Mouse (Mus musculus): ENCODE measurements at regions not wholly inside any gene's neighbourhood (a gene's known extent, or its start where the extent isn't known, plus 50 kb on each side); places are given as distances from the start of the nearest gene placed in this dataset.

DNA sequence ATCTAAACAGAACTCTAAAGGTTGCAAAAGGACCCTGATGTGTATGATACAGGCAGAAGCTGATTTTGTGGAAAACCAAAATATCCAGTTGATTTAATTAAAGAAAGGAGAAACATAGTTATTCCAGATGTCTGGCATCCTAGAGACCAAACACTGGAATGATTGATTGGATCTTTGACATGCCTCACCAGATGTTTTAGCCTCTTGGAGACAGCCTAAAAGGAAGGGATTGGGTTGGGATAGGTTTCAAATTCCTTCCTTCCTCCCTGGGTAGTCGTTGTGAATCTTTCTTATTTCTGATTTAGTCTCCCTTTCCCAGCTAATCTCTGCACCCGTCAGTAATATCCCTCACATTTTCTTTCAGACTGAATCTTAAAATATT, 190.9 kb upstream of the Gm9747 start:
- no peak for DNase-seq (ENCODE audit: low spot score in 2 of 2)

DNA sequence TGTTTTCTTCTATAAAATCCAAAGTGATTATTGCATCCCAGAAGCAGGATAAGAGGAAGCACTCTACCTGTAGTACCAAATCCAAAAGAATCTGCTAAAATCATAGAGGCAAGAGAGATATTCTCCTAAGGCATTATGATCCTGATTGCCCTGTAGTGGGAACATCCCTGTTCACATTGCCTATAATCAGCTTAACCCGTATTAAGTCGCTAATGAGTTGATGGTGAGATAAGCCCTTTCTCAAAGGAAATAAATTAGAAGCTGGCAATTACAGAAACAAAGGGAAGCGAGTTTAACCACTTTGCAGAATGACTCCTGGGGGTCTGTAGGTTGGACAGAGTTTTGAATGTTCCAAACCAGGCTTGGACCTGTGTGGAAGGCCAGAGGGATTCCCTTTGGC, 190.4 kb upstream of the Gm9747 start:
- no peak for DNase-seq (ENCODE audit: low spot score in 2 of 2)

DNA sequence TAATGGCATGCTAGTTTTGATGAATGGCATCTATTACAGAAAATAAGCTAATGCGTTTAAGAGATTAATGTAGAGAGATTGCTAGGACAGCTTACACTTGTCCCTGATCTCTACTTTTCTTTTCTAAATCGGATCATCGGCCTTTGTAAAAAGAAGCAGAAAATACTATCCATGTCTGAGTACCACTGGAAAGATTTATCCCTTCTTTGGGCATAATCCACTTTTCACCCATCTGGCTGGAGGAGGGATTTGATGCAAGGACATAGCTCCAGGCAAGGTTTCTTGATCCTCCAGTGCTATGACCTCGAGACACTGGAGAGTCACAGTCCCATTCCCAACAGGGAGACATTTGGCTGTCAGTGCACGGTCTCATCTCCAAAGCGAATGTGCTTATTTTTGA, 166.6 kb upstream of the Gm9747 start:
- no peak for DNase-seq (ENCODE audit: low spot score in 2 of 2)

DNA sequence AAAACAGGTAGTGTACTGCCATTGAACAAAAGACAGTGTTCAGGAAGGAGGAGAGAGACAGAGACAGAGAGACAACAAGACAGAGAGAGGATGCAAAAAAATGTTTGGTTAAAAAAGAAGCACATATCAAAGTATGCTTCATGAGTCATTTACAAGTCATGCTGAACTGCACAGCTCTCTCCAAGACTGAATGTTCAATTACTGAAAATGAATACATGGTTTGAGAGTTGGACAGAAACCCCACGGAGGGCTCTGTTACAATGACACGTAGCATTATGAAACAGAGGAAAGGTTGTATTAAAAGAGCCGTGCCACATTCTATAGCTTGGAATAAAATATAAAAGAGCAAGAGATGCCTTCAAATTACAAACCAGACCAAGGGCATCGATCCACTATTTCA, 164.3 kb upstream of the Gm9747 start:
- DNase-seq (ENCODE audit: low spot score in 2 of 2), result no peak

DNA sequence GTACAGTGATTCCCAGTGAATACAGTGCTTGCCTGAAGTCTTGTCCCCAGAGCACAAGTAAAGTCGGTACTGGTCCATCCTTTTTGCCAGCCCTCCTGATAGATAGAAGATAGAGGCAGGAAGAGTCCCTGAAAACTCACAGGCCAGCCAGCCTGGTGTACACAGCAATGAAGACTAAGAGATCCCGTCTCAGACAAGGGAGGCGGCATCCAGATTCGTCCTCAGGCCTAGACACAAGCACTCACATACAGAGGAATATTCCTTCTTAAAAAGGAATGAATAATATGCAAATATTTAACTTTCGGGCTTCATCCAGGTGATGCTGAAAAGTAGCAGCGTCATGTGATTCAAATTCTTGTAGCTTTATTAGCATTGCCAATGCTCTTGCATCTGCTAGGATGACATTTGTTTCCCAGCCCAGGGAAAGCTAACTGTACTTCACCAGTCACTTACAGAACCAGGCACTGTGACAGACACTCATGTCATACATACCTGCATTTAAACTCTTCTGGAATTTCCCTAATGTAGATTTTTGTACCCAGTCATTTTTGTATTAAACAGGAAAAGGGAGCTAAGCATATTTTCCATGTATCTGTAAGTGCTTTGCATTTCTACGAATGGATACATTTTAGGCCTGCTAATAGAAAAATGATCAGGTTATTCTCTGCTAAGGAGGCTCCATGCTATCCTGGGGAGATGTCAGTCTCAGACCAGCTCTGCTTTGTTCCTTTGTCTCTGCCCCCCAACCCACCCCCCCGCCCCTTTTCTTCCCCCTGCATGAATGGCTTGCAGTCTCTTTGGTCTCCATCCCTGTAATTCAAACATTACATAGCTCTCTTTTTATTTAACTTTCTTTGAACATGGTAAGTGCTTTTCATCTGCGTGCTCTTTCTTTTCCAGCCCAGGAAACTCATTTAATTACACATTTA, 162.5 kb upstream of the Gm9747 start:
- DNase-seq (ENCODE audit: low spot score in 2 of 2), result no peak

DNA sequence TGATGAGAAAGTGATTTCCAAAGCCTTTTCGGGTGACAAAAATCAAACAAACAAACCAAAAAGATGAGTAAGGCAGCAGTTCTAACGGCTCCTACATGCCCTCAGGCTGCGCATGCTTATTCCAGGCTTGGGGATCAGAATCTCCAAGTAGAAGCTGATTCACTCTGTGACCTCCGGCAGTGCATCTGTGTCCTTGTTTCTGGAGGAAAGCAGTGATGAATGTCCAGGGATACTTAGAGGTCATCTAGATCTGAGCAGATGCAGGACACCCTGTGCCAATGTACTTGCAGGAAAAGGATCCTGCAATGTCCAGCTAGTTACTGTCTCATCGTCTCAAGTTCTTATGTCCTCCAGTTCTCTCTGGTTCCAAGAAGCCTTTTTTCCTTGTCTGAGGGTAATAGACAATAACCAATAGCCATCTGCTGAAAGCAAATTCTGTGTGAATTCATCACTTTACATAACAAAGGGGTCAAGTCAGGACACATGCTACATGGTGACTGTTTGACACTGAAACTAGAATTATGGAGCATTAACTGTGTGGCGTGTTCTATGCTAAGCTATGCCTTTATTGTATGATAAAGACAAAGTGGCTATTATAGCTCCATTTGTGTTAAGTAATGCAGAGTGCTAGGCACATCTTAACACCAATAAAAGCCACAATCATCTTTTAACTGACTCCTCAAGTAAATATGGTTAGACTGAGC, 143.6 kb upstream of the Gm9747 start:
- no peak for DNase-seq (ENCODE audit: low spot score in 2 of 2)

DNA sequence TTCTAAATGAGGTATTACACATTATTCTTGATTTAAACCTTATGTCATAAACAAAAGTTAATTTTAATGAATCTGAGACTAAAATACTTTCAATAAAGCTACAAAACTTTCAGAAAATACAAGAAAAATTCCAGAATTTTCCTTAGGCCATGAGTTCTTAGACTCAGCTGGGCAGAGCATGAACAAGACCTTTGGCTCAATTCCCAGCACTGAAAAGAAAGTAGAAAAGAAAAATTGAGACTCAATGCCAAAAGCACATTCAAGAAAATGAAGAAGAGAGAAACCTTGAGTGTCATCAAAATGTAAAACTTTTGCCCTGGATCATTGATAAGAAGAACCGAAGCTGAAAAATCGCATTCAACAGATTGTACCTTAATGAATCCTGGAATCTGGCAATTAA, 137.8 kb upstream of the Gm9747 start:
- DNase-seq (ENCODE audit: low spot score in 2 of 2), result no peak

DNA sequence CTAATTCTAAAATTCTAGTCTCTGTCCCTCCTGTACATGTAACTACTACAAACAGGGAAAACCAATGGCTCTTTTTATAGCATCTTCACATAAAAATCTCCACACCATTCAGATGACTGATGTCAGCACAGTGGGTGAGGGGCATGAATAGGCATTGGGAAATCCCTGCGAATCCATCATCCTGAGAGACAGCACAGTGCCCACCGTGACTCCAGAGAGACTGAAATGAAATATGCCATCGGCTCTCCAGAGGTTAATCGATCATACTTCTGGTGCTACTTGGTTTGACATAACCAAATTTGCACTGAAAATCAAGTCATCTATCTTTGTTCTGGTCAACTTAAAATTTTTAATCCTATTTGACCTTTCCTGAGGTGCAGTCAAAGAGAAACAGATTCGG, 126.2 kb upstream of the Gm9747 start:
- no peak for DNase-seq (ENCODE audit: low spot score in 2 of 2)

DNA sequence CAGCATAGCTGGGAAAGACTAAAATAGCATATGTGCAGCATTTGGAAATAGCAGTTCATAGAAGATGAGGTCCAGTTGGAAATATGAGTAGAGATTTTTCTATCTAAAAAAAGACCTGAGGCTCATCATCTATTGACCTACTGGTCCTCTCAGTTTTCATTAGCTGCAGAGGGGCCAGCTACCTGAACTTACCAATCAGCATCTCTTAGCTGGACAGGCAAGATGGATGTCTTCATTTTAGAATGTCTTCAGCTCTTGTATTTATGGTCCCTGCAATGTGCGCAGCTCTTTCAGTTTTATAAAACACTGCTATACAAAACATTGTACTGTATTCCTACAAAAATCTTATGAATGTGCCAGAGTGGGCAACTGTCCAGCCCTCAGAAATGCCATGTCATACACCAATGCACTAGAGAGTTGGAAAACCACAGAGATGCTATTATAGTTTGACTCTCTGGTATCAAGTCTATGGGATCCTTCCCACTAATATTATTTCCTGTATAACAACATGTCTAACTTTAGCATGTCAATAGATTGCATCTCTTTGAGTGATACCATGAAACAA, 122.8 kb upstream of the Gm9747 start:
- no peak for DNase-seq (ENCODE audit: low spot score in 2 of 2)

DNA sequence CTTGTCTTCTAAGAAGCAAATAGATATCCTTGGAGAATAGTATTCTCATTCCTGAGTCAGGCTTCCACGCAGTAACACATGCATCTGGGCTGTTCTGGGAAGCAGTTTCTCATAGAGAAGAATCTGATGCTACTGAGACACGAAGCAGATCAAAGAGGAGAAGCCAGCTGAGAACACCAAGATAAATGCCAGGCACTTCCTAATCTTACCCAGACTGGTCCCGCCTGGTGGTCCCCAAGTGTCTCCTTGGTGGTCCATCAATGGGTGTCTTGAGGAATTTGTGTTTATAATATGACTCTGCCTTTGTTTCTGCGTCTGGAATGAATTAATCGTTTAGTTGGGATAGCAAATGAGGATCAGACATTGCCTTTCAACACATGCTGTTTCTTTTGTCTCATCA, 120.5 kb upstream of the Gm9747 start:
- DNase-seq (ENCODE audit: low spot score in 2 of 2), result no peak

DNA sequence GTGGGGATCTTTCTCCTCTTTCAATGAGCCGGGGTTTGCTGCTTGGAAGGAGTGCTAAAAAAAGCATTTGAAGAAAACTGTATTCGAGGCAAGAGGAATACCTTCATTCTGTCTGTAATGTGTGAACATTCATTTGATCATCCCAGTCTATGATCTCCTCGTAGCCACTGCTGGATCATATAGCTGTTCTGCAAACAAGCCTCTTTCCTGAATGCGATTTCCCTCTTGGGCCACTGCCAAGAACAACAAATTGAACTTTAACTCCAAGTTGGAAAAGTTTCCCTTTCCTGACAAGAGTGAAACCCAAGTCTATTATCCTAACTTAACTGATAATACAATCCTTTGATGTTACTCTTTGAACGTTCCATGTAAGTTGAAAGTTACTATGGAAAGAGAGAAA, 108.4 kb upstream of the Gm9747 start:
- DNase-seq (ENCODE audit: low spot score in 2 of 2), result no peak

DNA sequence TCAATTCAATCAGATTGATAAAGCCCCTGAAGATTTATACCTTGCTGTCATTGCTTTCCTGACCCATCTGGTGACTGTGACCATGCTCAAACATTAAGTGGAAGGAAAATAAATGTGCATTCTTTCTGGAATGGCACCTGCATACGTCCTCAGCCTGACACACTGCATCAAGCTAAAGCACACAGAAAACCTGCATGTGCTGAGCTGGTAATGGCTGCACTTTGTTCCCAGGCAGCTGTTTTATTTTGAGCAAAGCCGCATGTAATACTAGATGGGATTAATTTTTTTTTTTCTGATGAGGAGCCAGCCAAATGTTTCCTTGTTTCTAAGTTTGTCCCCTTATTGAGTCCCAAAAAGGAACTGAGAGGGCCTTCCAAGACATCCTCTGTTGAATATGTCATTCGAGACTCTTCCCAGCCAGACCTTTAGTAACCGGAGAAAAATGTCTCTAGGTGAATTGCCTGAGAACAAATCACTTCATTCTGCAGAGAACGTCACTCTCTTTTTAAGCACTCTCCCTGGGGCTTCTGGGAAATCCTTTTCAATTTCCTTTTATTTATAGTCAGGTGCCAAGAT, 103.1 kb upstream of the Gm9747 start:
- DNase-seq (ENCODE audit: low spot score in 2 of 2), result peak in 1 of 2 experiments; percentile 42

DNA sequence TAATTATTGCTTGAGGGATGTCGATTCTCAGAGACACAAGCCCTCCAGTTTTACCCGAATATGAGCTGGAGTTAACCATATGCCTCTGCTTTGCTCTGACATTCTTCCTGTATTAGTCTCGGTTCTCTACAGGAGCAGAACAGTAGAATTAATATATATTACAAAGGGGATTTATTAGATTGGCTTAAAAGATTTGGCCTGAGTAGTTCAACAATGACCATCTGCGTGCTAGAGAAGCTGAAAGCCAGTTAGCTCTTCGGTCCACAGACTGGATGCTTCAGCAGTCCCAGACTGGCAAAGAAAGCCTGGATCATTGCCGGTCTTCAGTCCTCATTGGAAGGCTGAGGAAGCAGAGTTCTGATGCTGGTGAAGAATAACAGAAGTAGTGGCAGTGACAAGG, 100.4 kb upstream of the Gm9747 start:
- DNase-seq (ENCODE audit: low spot score in 2 of 2), result no peak

DNA sequence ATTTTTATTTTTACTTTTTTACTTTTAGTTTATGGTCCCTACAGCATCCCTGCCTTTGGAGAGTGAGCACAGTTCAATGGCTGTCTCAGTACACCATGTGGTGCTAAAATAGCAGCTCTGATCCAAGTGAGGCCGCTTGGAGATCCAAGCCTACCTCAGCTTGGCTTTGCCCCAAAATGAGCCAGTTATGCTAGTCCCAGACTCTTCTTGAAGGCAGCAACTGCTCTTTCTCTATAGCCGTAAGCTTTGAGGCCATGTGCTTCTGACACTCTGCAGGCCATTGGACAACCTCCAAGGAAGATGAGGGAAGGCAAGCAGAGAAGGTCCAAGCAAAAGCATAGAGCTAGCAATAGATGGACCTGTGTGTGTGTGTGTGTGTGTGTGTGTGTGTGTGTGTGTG, 98.0 kb upstream of the Gm9747 start:
- DNase-seq (ENCODE audit: low spot score in 2 of 2), result no peak

DNA sequence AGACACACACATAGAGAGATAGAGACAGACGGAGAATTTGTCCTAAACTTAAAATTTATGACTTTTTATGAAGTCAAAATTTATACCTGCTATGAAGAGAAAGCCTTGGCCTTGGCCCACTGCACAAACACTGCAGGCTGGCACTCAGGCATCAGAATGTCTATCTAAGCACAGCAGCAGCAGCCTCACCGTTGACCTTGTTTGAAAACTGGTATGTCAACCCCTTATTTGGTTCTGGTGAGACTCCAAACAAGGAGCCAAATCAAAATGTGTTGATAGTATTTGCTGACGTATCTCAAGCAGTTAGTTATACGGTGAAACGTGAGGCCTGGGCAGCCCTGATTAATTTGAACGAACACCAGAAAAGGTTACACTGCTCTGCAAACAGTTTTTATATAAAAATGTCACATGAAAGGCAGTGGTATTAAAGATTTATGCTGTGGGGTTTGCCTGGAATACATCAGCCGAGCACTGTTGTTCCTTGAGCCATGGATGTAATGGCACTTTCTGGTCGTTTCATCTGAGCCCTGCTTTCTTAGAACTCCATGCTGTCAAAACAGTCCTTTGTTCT, 97.1 kb upstream of the Gm9747 start:
- no peak for DNase-seq (ENCODE audit: low spot score in 2 of 2)

DNA sequence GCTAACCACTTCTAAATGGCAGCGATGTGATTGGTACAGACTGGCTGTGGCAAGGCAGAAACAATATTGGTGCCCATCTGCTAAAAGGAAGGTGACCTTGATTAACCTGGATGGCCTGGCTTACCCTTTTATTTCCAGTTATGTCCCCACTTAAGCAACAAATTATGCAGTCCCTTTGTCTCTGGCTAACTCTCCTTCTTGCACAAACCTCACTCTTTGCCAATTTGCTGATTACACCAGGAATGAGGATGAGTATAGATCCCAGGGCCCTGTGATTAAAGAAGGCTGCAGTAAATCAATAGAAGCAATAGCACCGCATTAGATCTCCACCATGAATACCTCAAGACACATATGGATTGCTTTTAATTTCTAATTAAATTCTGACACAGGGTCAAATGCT, 87.7 kb upstream of the Gm9747 start:
- DNase-seq (ENCODE audit: low spot score in 2 of 2), result no peak

DNA sequence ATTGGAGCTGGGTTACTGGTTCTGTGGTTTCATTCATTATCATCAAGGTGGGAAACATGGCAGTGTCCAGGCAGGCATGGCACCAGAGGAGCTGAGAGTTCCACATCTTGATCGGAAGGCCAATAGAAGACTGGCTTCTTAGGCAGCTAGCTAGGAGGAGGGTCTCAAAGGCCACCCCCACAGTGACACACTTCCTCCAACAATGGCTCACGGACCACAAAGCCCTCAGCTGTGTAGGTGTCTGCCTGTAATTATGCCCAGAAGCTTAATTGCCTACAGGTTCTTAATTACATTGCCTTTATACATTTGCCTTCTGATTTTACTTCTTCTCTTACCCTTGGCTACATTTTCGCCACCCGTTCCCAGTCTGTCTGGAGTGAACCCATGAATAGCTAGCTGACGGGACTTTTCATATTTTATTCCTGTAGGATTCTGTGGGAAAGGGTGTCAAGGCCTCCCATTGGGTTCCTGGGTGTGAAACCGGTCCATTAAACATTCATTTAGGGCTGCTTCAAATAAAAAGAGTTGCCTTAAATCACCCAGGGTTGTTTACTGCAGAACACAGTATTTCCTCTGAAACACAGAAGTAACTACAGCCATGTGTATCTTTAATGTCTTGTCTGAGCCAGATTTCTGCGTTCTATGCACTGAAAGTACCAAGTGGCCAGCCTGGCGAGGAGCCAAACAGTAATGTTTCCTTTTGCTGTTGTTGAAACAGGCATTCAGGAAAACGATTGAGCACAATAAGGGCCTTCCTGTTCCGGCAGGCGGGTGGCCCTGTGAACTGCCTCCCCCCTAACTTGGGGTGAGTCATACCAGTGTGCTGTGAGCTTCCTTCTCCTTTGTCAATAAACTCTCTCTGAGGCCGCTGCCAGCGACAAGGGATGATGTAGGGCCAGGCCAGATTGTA, 82.4 kb upstream of the Gm9747 start:
- DNase-seq (ENCODE audit: low spot score in 2 of 2), result peak; percentile 30 to 35

DNA sequence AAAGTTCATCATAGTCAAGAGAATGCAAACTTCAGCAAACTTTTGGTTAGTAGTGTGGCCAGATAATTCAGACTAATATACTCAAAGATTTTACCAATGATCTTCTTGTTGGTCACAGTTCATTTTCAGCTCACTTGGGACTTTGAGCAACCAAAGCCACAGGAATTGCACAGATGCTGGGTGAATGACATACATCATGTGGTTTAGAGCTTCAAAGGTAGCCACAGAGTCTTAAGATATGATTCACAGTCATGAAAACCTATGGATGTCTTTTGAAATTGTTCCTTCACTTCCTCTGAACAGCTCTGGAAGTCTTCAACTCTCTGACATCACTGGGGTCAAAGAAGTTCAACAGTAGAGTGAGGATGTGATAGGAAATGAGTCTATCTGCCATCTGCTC, 77.0 kb upstream of the Gm9747 start:
- DNase-seq (ENCODE audit: low spot score in 2 of 2), result no peak

DNA sequence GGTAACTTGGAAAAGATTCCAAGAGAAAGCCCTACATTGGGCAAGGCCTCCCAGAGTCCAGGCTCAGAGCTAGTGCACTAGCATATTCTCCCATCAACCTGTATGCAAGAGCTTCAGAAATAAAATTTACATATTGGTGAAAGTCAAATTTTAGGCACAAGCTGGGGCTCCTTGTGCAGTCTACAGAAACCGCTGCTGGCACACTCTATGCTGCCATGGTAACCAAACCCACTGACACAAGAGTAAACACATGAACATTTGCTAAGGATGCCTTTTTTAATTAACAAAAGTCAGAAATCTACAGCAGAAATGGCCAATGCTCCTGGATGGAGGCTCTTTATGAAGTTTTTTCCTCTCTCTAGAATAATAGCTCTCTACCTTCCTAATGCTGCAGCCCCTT, 75.9 kb upstream of the Gm9747 start:
- DNase-seq (ENCODE audit: low spot score in 2 of 2), result no peak

DNA sequence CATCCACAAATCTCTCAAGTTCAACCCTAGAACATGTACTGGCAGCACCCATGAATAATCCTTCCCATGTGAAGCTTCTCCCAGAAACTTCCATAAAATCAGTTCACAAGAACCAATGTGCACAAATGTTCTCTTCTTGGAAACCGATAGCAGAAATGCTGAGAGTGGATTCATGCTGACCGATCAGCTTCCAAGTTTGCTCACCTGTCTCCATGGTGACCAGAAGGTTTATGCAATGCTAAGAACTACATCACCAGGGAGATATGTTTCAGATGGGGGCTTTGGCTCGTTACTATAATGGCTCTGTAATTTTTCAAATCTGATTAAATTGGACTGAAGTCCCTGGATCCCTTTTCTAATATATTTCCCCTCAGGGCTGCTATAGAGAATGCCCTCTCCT, 74.4 kb upstream of the Gm9747 start:
- DNase-seq (ENCODE audit: low spot score in 2 of 2), result no peak

DNA sequence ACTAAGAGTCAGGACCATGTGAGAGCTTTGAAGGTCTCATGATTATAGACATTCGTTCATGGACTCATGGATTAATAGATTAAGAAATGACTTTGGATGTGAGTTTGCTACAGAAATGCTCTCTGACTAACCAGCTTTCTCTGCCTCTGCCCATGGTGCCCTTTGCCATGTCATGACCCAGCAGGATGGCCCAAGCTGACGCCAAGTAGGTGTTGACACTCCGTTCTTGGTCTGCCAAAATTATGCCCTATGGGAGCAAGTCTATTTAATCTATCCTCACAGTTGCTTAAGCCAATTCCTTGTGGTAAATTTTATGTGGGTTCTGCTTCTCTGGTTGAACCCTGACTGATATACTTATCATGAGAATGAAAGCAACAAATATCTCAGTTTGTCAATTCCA, 73.7 kb upstream of the Gm9747 start:
- DNase-seq (ENCODE audit: low spot score in 2 of 2), result no peak
